Mouse (Mus musculus): Measurements from ENCODE around the gene Il34. TPM values are rescaled to one million over a fixed set of nuclear protein-coding genes. Genes with fewer than 3 reads are reported as not detected.

Il34 gene
- polyA plus RNA-seq, 1 experiment from 2014 or later: 0.31 TPM

DNA sequence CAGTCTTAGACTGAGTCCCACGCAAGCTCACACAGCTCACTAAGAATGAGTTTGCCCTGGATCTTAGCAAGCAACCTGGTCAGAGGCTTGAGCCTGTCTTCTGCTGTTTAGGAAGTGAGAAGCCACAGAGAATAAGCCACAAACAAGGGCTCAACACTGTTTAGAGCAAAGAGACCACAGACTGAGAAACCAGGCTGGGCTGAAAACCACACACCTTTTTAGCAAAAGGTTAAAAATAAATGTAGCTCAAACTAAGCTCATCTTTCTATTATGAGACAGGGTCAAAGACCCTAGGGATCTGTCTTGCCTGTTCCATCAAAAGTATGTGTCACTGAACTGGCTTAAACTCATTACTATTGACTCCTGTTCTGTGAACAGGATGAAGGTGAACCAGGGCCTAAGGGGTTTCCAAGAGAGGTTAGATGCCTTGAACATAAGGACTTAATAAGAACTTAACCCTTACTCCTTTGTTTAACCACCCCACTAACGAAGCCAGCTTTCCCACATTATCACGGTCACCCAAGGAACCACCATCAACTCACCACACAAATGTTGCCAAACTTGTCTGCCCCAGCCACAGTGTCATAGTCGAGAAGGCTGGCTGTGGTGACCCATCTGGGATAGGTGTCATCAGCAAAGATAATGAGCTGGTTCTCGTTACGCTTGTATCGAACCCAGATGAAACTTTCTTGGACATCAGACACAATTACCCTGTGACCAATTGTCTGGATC is 7.5 kb upstream of the Il34 start:
- Histone ChIP-seq H3K27me3 (ENCODE audit: control insufficient read depth, insufficient read depth, low read depth, low read length) (no peaks in the 10 kb centered on the region), H3K4me3 (ENCODE audit: low read depth, low read length) (no peak overlapping the region), H3K4me2 (ENCODE audit: low read depth, low read length) (no peak overlapping the region), H3K9me3 (replicated peaks; ENCODE audit: control insufficient read depth, low read length) (no peaks in the 10 kb centered on the region), H3K36me3 (ENCODE audit: control insufficient read depth, insufficient read depth) (peaks cover 90% of the 10 kb centered on the region), H3K9ac (ENCODE audit: low read depth, low read length) (no peak overlapping the region), H3K4me1 (ENCODE audit: control insufficient read depth, low read depth, low read length) (no peaks in the 10 kb centered on the region), H3K27ac (ENCODE audit: low read length) (no peak overlapping the region)
- no peak for ATAC-seq (ENCODE audit: low read depth)
- 82% methylated on average over 7 of the region's 7 CpGs for WGBS (ENCODE audit: insufficient replicate concordance)

- ATAC-seq (ENCODE audit: low read depth): no peak
- WGBS (ENCODE audit: insufficient replicate concordance): 89% methylated on average over 7 of the region's 7 CpGs
- H3K36me3 ChIP-seq (ENCODE audit: control insufficient read depth, insufficient read depth): peaks cover 82% of the 10 kb centered on the region
These were observed 6.8 kb upstream of the Il34 start for GRCm38 (mm10) chr8:110812349-110813080.

GRCm38 (mm10) chr8:110811793-110812192 is 6.1 kb upstream of the Il34 start:
- H3K9me3 ChIP-seq (replicated peaks; ENCODE audit: control insufficient read depth, low read length): no peaks in the 10 kb centered on the region
- peaks cover 75% of the 10 kb centered on the region for H3K36me3 ChIP-seq (ENCODE audit: control insufficient read depth, insufficient read depth)
- H3K4me3 ChIP-seq (ENCODE audit: low read depth, low read length): no peak overlapping the region
- H3K9ac ChIP-seq (ENCODE audit: low read depth, low read length): no peak overlapping the region
- H3K27ac ChIP-seq (ENCODE audit: low read length): no peak overlapping the region
- WGBS (ENCODE audit: insufficient replicate concordance): 86% methylated on average over 7 of the region's 7 CpGs
- ATAC-seq (ENCODE audit: low read depth): no peak
- no peaks in the 10 kb centered on the region for H3K27me3 ChIP-seq (ENCODE audit: control insufficient read depth, insufficient read depth, low read depth, low read length)
- H3K4me2 ChIP-seq (ENCODE audit: low read depth, low read length): no peak overlapping the region
- no peaks in the 10 kb centered on the region for H3K4me1 ChIP-seq (ENCODE audit: control insufficient read depth, low read depth, low read length)

More at GRCm38 (mm10) chr8:110812349-110813080, 6.8 kb upstream of the Il34 start:
- H3K27me3 ChIP-seq (ENCODE audit: control insufficient read depth, insufficient read depth, low read depth, low read length): no peaks in the 10 kb centered on the region
- H3K9me3 ChIP-seq (replicated peaks; ENCODE audit: control insufficient read depth, low read length): no peaks in the 10 kb centered on the region
- no peak overlapping the region for H3K4me2 ChIP-seq (ENCODE audit: low read depth, low read length)
- no peak overlapping the region for H3K27ac ChIP-seq (ENCODE audit: low read length)
- H3K9ac ChIP-seq (ENCODE audit: low read depth, low read length): no peak overlapping the region
- no peak overlapping the region for H3K4me3 ChIP-seq (ENCODE audit: low read depth, low read length)
- H3K4me1 ChIP-seq (ENCODE audit: control insufficient read depth, low read depth, low read length): no peaks in the 10 kb centered on the region

GRCm38 (mm10) chr8:110811116-110811515 is 5.4 kb upstream of the Il34 start:
- Histone ChIP-seq H3K36me3 (ENCODE audit: control insufficient read depth, insufficient read depth) (peaks cover 70% of the 10 kb centered on the region), H3K4me3 (ENCODE audit: low read depth, low read length) (no peak overlapping the region), H3K27ac (ENCODE audit: low read length) (no peak overlapping the region), H3K9me3 (replicated peaks; ENCODE audit: control insufficient read depth, low read length) (no peaks in the 10 kb centered on the region), H3K27me3 (ENCODE audit: control insufficient read depth, insufficient read depth, low read depth, low read length) (no peaks in the 10 kb centered on the region), H3K9ac (ENCODE audit: low read depth, low read length) (no peak overlapping the region), H3K4me1 (ENCODE audit: control insufficient read depth, low read depth, low read length) (no peaks in the 10 kb centered on the region), H3K4me2 (ENCODE audit: low read depth, low read length) (no peak overlapping the region)
- 88% methylated on average over 3 of the region's 3 CpGs for WGBS (ENCODE audit: insufficient replicate concordance)
- no peak for ATAC-seq (ENCODE audit: low read depth)

- peaks cover 64% of the 10 kb centered on the region for H3K36me3 ChIP-seq (ENCODE audit: control insufficient read depth, insufficient read depth)
- no peaks in the 10 kb centered on the region for H3K9me3 ChIP-seq (replicated peaks; ENCODE audit: control insufficient read depth, low read length)
- no peak for ATAC-seq (ENCODE audit: low read depth)
- no peak overlapping the region for H3K9ac ChIP-seq (ENCODE audit: low read depth, low read length)
- 82% methylated on average over 7 of the region's 7 CpGs for WGBS (ENCODE audit: insufficient replicate concordance)
- no peaks in the 10 kb centered on the region for H3K27me3 ChIP-seq (ENCODE audit: control insufficient read depth, insufficient read depth, low read depth, low read length)
- no peak overlapping the region for H3K4me3 ChIP-seq (ENCODE audit: low read depth, low read length)
- H3K4me2 ChIP-seq (ENCODE audit: low read depth, low read length): no peak overlapping the region
- no peak overlapping the region for H3K27ac ChIP-seq (ENCODE audit: low read length)
- H3K4me1 ChIP-seq (ENCODE audit: control insufficient read depth, low read depth, low read length): no peaks in the 10 kb centered on the region
These were observed 4.8 kb upstream of the Il34 start for GRCm38 (mm10) chr8:110810481-110811065.

GRCm38 (mm10) chr8:110809831-110810230 is 4.1 kb upstream of the Il34 start:
- Histone ChIP-seq H3K27ac (ENCODE audit: low read length) (no peak overlapping the region), H3K4me1 (ENCODE audit: control insufficient read depth, low read depth, low read length) (no peaks in the 10 kb centered on the region), H3K9me3 (replicated peaks; ENCODE audit: control insufficient read depth, low read length) (no peaks in the 10 kb centered on the region), H3K36me3 (ENCODE audit: control insufficient read depth, insufficient read depth) (peaks cover 57% of the 10 kb centered on the region), H3K4me3 (ENCODE audit: low read depth, low read length) (no peak overlapping the region), H3K27me3 (ENCODE audit: control insufficient read depth, insufficient read depth, low read depth, low read length) (no peaks in the 10 kb centered on the region), H3K9ac (ENCODE audit: low read depth, low read length) (no peak overlapping the region), H3K4me2 (ENCODE audit: low read depth, low read length) (no peak overlapping the region)
- no peak for ATAC-seq (ENCODE audit: low read depth)
- 45% methylated on average over 2 of the region's 2 CpGs for WGBS (ENCODE audit: insufficient replicate concordance)

GRCm38 (mm10) chr8:110808495-110809472 is 3.1 kb upstream of the Il34 start:
- no peaks in the 10 kb centered on the region for H3K4me1 ChIP-seq (ENCODE audit: control insufficient read depth, low read depth, low read length)
- H3K27ac ChIP-seq (ENCODE audit: low read length): no peak overlapping the region
- H3K4me3 ChIP-seq (ENCODE audit: low read depth, low read length): no peak overlapping the region
- no peaks in the 10 kb centered on the region for H3K9me3 ChIP-seq (replicated peaks; ENCODE audit: control insufficient read depth, low read length)
- WGBS (ENCODE audit: insufficient replicate concordance): 69% methylated on average over 13 of the region's 13 CpGs
- H3K36me3 ChIP-seq (ENCODE audit: control insufficient read depth, insufficient read depth): peaks cover 46% of the 10 kb centered on the region
- no peak for ATAC-seq (ENCODE audit: low read depth)
- H3K27me3 ChIP-seq (ENCODE audit: control insufficient read depth, insufficient read depth, low read depth, low read length): no peaks in the 10 kb centered on the region
- no peak overlapping the region for H3K9ac ChIP-seq (ENCODE audit: low read depth, low read length)
- H3K4me2 ChIP-seq (ENCODE audit: low read depth, low read length): no peak overlapping the region

- peaks cover 21% of the 10 kb centered on the region for H3K36me3 ChIP-seq (ENCODE audit: control insufficient read depth, insufficient read depth)
- no peaks in the 10 kb centered on the region for H3K9me3 ChIP-seq (replicated peaks; ENCODE audit: control insufficient read depth, low read length)
- no peak overlapping the region for H3K4me2 ChIP-seq (ENCODE audit: low read depth, low read length)
- no peak overlapping the region for H3K27ac ChIP-seq (ENCODE audit: low read length)
- H3K9ac ChIP-seq (ENCODE audit: low read depth, low read length): no peak overlapping the region
- no peak for ATAC-seq (ENCODE audit: low read depth)
- no peak overlapping the region for H3K4me3 ChIP-seq (ENCODE audit: low read depth, low read length)
- no peaks in the 10 kb centered on the region for H3K4me1 ChIP-seq (ENCODE audit: control insufficient read depth, low read depth, low read length)
- H3K27me3 ChIP-seq (ENCODE audit: control insufficient read depth, insufficient read depth, low read depth, low read length): no peaks in the 10 kb centered on the region
- WGBS (ENCODE audit: insufficient replicate concordance): 68% methylated on average over 1 of the region's 1 CpGs
These were observed 422 bp upstream of the Il34 start for GRCm38 (mm10) chr8:110806146-110806545.

Measured in liver, embryonic 16.5 days (tissue).